ENCODE assay signal across 8 mouse cellular contexts in the genomic region with DNA sequence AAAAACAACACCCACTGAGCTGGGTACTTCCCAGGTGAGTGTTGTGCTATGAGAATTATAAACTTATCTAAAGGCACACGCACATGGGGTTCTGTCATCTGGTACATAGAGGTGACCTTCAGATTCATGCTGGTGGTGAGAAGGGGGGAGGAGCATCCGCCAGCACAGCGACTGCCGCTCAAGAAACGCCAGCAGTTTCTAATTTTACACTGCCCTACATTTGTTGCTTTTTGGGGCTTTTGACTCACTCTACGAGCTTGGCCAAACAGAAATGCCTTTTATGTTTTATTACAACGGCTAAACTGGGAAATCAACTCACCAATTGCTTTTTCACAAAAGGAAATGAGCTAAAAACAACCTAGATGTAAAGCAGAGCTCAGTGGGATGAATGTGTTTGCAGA. TPM values are rescaled to one million over a fixed set of nuclear protein-coding genes. Genes with fewer than 3 reads are reported as not detected.
DNase-seq lines count a peak whose midpoint lies in the region; ATAC-seq and TF ChIP-seq lines count a peak whose summit lies in the region.

No protein-coding gene starts in this region.

- no peaks in the 10 kb centered on the region for H3K9me3 ChIP-seq in kidney, embryonic 16.5 days (ENCODE audit: low read length)
- peaks cover 2% of the 10 kb centered on the region for H3K9me3 ChIP-seq in CH12.LX (replicated peaks; ENCODE audit: low read length)
- no peaks in the 10 kb centered on the region for H3K9me3 ChIP-seq in heart, embryonic 16.5 days (replicated peaks; ENCODE audit: control insufficient read depth, low read length)
- no peaks in the 10 kb centered on the region for H3K9me3 ChIP-seq in liver, embryonic 16.5 days (replicated peaks; ENCODE audit: control insufficient read depth, low read length)

- TF ChIP-seq RAD21 in CH12.LX (IDR thresholded peaks at IDR 0.05; ENCODE audit: low read depth, low read length): no peak

- peak overlapping the region; percentile 25; the same call in 1 of the 2 replicates for H3K27ac ChIP-seq in kidney, embryonic 16.5 days (ENCODE audit: low read length)
- no peak overlapping the region for H3K27ac ChIP-seq in CH12.LX (ENCODE audit: insufficient read depth, low read depth)
- H3K27ac ChIP-seq in heart, embryonic 16.5 days (ENCODE audit: low read length): peak overlapping the region; percentile 90
- H3K27ac ChIP-seq in liver, embryonic 16.5 days (ENCODE audit: low read length): no peak overlapping the region

- peak overlapping the region; percentile 50 for H3K4me2 ChIP-seq in kidney, embryonic 16.5 days (replicated peaks; ENCODE audit: low read depth, low read length)
- H3K4me2 ChIP-seq in CH12.LX (ENCODE audit: insufficient read depth, low read depth, poor library complexity, severe bottlenecking): peak overlapping the region; percentile 88
- peak overlapping the region; percentile 66 for H3K4me2 ChIP-seq in heart, embryonic 16.5 days (ENCODE audit: low read depth, low read length)
- peak overlapping the region; percentile 30; the same call in 1 of the 2 replicates for H3K4me2 ChIP-seq in liver, embryonic 16.5 days (ENCODE audit: low read depth, low read length)

- ATAC-seq in kidney, embryonic 16.5 days (ENCODE audit: low FRiP score, low TSS enrichment): no peak
- peak; percentile 83 for ATAC-seq in heart, embryonic 16.5 days (replicated peaks; ENCODE audit: extremely low read depth, insufficient read depth, low FRiP score)
- ATAC-seq in liver, embryonic 16.5 days (ENCODE audit: low read depth): no peak

- H3K4me1 ChIP-seq in kidney, embryonic 16.5 days (ENCODE audit: insufficient read depth, low read length): peaks cover 16% of the 10 kb centered on the region; the same call in 1 of the 2 replicates
- peaks cover 10 to 20% of the 10 kb centered on the region in 2 experiments for H3K4me1 ChIP-seq in CH12.LX (ENCODE audit: control insufficient read depth in 1 of 2, insufficient read depth in 2 of 2)
- peaks cover 2% of the 10 kb centered on the region; the same call in 1 of the 2 replicates for H3K4me1 ChIP-seq in heart, embryonic 16.5 days (ENCODE audit: control insufficient read depth, insufficient read depth, low read length)
- no peaks in the 10 kb centered on the region for H3K4me1 ChIP-seq in liver, embryonic 16.5 days (ENCODE audit: control insufficient read depth, low read depth, low read length)

- no peaks in the 10 kb centered on the region for H3K36me3 ChIP-seq in kidney, embryonic 16.5 days (ENCODE audit: insufficient read depth, low read length)
- H3K36me3 ChIP-seq in CH12.LX (replicated peaks in 1 of 2; ENCODE audit: control insufficient read depth in 1 of 2, insufficient read depth in 1 of 2, low read length in 1 of 2): peaks cover 0 to 3% of the 10 kb centered on the region in 2 experiments
- H3K36me3 ChIP-seq in heart, embryonic 16.5 days (ENCODE audit: control insufficient read depth, insufficient read depth): no peaks in the 10 kb centered on the region
- no peaks in the 10 kb centered on the region for H3K36me3 ChIP-seq in liver, embryonic 16.5 days (ENCODE audit: control insufficient read depth, insufficient read depth)

- dilution Hi-C loops in CH12.LX (cut with MboI; ENCODE audit: extremely low pct_ligation_motif_present, extremely low pct_unique_long_range_greater_than_20kb, low sequenced_read_pairs): no loop called here

- WGBS in kidney, embryonic 16.5 days: 19% methylated on average over 7 of the region's 7 CpGs
- WGBS in heart, embryonic 16.5 days: 11% methylated on average over 7 of the region's 7 CpGs
- 19% methylated on average over 7 of the region's 7 CpGs for WGBS in liver, embryonic 16.5 days (ENCODE audit: insufficient replicate concordance)

- TF ChIP-seq POLR2A in CH12.LX (IDR thresholded peaks at IDR 0.05; ENCODE audit: low read depth, low read length): no peak

- H3K79me2 ChIP-seq in CH12.LX (replicated peaks; ENCODE audit: control insufficient read depth, extremely low read depth, insufficient read depth, poor library complexity, severe bottlenecking): no peaks in the 10 kb centered on the region

- peak overlapping the region; percentile 33 for H3K9ac ChIP-seq in kidney, embryonic 16.5 days (replicated peaks; ENCODE audit: low read length)
- peak overlapping the region; percentile 58 for H3K9ac ChIP-seq in CH12.LX (ENCODE audit: insufficient read depth, low read depth)
- peak overlapping the region; percentile 71 for H3K9ac ChIP-seq in heart, embryonic 16.5 days (ENCODE audit: low read length)
- no peak overlapping the region for H3K9ac ChIP-seq in liver, embryonic 16.5 days (ENCODE audit: low read depth, low read length)

- no peaks in the 10 kb centered on the region for H3K27me3 ChIP-seq in kidney, embryonic 16.5 days (ENCODE audit: insufficient read depth, low read length)
- no peaks in the 10 kb centered on the region for H3K27me3 ChIP-seq in CH12.LX (replicated peaks)
- no peaks in the 10 kb centered on the region for H3K27me3 ChIP-seq in heart, embryonic 16.5 days (ENCODE audit: control insufficient read depth, insufficient read depth, low read length)
- no peaks in the 10 kb centered on the region for H3K27me3 ChIP-seq in liver, embryonic 16.5 days (ENCODE audit: control insufficient read depth, insufficient read depth, low read depth, low read length)

- no peak for DNase-seq in kidney, adult 11 months
- DNase-seq in CH12.LX (ENCODE audit: extremely low read depth): peak; percentile 52
- DNase-seq in cerebellum, adult 9-10 months: peak; percentile 74
- no peak for DNase-seq in layer of hippocampus, postnatal 25 days (ENCODE audit: extremely low spot score in 1 of 2, low spot score in 1 of 2)
- DNase-seq in lung, postnatal 14 days: no peak

- TF ChIP-seq EP300 in CH12.LX (IDR thresholded peaks at IDR 0.05; ENCODE audit: low read length): no peak

- TF ChIP-seq CTCF in CH12.LX (conservative IDR thresholded peaks at IDR 0.05 in 1 of 2, IDR thresholded peaks at IDR 0.05 in 1 of 2; ENCODE audit: low read depth in 2 of 2, low read length in 2 of 2): no peak

- peak overlapping the region; percentile 33 for H3K4me3 ChIP-seq in kidney, embryonic 16.5 days (ENCODE audit: low read length)
- peak overlapping the region; percentile 37 to 43 (median 40) for H3K4me3 ChIP-seq in CH12.LX (replicated peaks in 1 of 3; ENCODE audit: low read depth in 2 of 3, low read length in 2 of 3, poor library complexity in 1 of 3)
- peak overlapping the region; percentile 40 for H3K4me3 ChIP-seq in heart, embryonic 16.5 days (ENCODE audit: low read length)
- H3K4me3 ChIP-seq in liver, embryonic 16.5 days (ENCODE audit: low read depth, low read length): no peak overlapping the region

- in situ Hi-C loops in CH12.LX (cut with MboI; ENCODE audit: low pct_ligation_motif_present, low pct_unique_long_range_greater_than_20kb, low sequenced_read_pairs): no loop called here

TF ChIP-seq in CH12.LX, 34 proteins besides CTCF, POLR2A, EP300 and RAD21:
- TF ChIP-seq MEF2A (IDR thresholded peaks at IDR 0.05; ENCODE audit: borderline replicate concordance, low read depth, low read length) (peak; percentile 80; the same call in 1 of the 2 replicates), TCF12 (IDR thresholded peaks at IDR 0.05; ENCODE audit: low read depth, low read length) (peak; percentile 29; the same call in 1 of the 2 replicates), TBP (conservative IDR thresholded peaks at IDR 0.05; ENCODE audit: low read depth, low read length) (no peak; the same call in 1 of the 2 replicates), MXI1 (IDR thresholded peaks at IDR 0.05; ENCODE audit: low read depth, low read length) (peak; percentile 82; the same call in 1 of the 2 replicates), POLR2AphosphoS2 (IDR thresholded peaks at IDR 0.05; ENCODE audit: low read depth, low read length) (no peak), MYC (IDR thresholded peaks at IDR 0.05; ENCODE audit: low read depth, low read length) (0 out of 2 replicates have a peak, but pooled peaks have one; percentile 48), MAX (IDR thresholded peaks at IDR 0.05; ENCODE audit: low read length) (0 out of 2 replicates have a peak, but pooled peaks have one; percentile 45), BHLHE40 (IDR thresholded peaks at IDR 0.05; ENCODE audit: low read depth, low read length) (0 out of 2 replicates have a peak, but pooled peaks have one; percentile 28), MAFK (IDR thresholded peaks at IDR 0.05; ENCODE audit: insufficient replicate concordance, low read length) (no peak), SIN3A (IDR thresholded peaks at IDR 0.05; ENCODE audit: low read length) (0 out of 2 replicates have a peak, but pooled peaks have one; percentile 28), JUND (conservative IDR thresholded peaks at IDR 0.05; ENCODE audit: low read depth, low read length) (no peak), CHD1 (IDR thresholded peaks at IDR 0.05; ENCODE audit: low read depth, low read length) (0 out of 2 replicates have a peak, but pooled peaks have one; percentile 69)

RNA-seq across cellular contexts. Expression of a gene that starts 11.7 kb away (rescaled TPM):
- polyA plus RNA-seq in kidney, embryonic 16.5 days (2015; fragmentation: Nextera tagmentation; extraction: Ambion mirVana): 48.5 and 49.1 TPM in 2 replicates
- total RNA-seq in CH12.LX (2012; rRNA removed) (34.9 and 41.3 TPM in 2 replicates), CH12.LX (2014; rRNA removed) (49.2 and 53.0 TPM in 2 replicates)
- polyA plus RNA-seq in CH12.LX (2012; ENCODE audit: insufficient read length, low read depth): 43.2 and 49.7 TPM in 2 replicates
- 44.7 and 50.3 TPM in 2 replicates for polyA plus RNA-seq in heart, embryonic 16.5 days (2015; fragmentation: Nextera tagmentation; extraction: Ambion mirVana)
- 17.2 and 17.6 TPM in 2 replicates for polyA plus RNA-seq in liver, embryonic 16.5 days (2015; fragmentation: Nextera tagmentation; extraction: Ambion mirVana)
- total RNA-seq in layer of hippocampus, postnatal 25 days (2021): 10 to 100 TPM; 28.9 to 33.5 TPM

Comparison
In these comparisons a context has a peak if more than half of its experiments do, and no peak if none do; other contexts are left out.
1. H3K27ac ChIP-seq: peak in kidney, embryonic 16.5 days (single experiment) and heart, embryonic 16.5 days (single experiment); none in CH12.LX (single experiment) and liver, embryonic 16.5 days (single experiment).
2. H3K4me2 ChIP-seq: peak in every context shown above with its lines; median percentile 88 in CH12.LX; 66 in heart, embryonic 16.5 days; 50 in kidney, embryonic 16.5 days; 30 in liver, embryonic 16.5 days.
3. DNase-seq: peak in CH12.LX (single experiment) and cerebellum, adult 9-10 months (single experiment); none in kidney, adult 11 months (single experiment), layer of hippocampus, postnatal 25 days (0 of 2) and lung, postnatal 14 days (single experiment).